29 mouse cellular contexts compared by ENCODE assay signal in the genomic region with DNA sequence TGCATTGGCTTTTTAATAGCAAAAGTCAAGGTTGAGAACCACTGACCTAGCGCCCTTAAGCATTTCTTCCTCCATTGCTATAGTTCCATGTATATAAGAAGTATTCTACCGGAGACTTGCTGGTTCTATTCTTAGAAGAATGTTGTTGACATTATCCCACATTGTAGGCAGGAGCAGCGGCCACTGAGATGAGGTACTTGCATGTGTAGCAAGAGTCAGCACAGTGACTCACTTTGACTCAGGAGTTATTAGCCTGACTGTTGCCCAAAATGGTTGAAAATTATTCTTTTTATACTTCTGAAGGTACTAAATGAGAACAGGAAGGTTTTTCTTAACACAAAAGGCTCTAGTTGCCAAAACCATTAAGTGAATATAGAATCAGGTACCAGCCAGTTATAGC.
A peak's percentile ranks its signal among the peaks of the same experiment; 100 is the strongest.
DNase-seq lines count a peak whose midpoint lies in the region; ATAC-seq lines count a peak whose summit lies in the region.
"Had no signal": no experiment of that assay in that cellular context is flagged by ENCODE, and none has a peak within 500 bp of the region (broad histone marks: within the 10 kb centered on the region; RNA-seq: fewer than 3 reads in every experiment).

No protein-coding gene starts in this region.

- H3K9me3 ChIP-seq in heart, embryonic 14.5 days (ENCODE audit: control insufficient read depth, low read length): no peaks in the 10 kb centered on the region
- no peaks in the 10 kb centered on the region for H3K9me3 ChIP-seq in hindbrain, embryonic 14.5 days (ENCODE audit: control insufficient read depth, low read length)
- H3K9me3 ChIP-seq in hindbrain, embryonic 12.5 days (replicated peaks): no peaks in the 10 kb centered on the region
- H3K9me3 ChIP-seq in neural tube, embryonic 15.5 days (replicated peaks): no peaks in the 10 kb centered on the region
- H3K9me3 ChIP-seq: embryonic facial prominence, embryonic 13.5 days; forebrain, embryonic 13.5 days; liver, embryonic 12.5 days; megakaryocyte, embryonic 14.5 days; midbrain, embryonic 12.5 days; stomach, embryonic 15.5 days had no signal

- H3K27me3 ChIP-seq in heart, embryonic 14.5 days (ENCODE audit: control insufficient read depth, insufficient read depth, low read length): no peaks in the 10 kb centered on the region
- no peaks in the 10 kb centered on the region for H3K27me3 ChIP-seq in hindbrain, embryonic 14.5 days (ENCODE audit: control insufficient read depth, insufficient read depth, low read length)
- no peaks in the 10 kb centered on the region for H3K27me3 ChIP-seq in hindbrain, embryonic 12.5 days
- H3K27me3 ChIP-seq in neural tube, embryonic 15.5 days (replicated peaks): no peaks in the 10 kb centered on the region
- H3K27me3 ChIP-seq: embryonic facial prominence, embryonic 13.5 days; forebrain, embryonic 13.5 days; liver, embryonic 12.5 days; megakaryocyte, embryonic 14.5 days; midbrain, embryonic 12.5 days; stomach, embryonic 15.5 days had no signal

- DNase-seq in heart, postnatal 4 days: no peak
- no peak for DNase-seq in hindbrain, embryonic 14.5 days (ENCODE audit: low spot score)
- DNase-seq in NIH3T3 (ENCODE audit: low read depth): peak; percentile 78
- DNase-seq in urinary bladder, postnatal 25 days (ENCODE audit: low spot score): no peak
- DNase-seq: adrenal gland, postnatal 25 days; cerebellum, adult 18-20 months; cerebellum, postnatal 10 days; gastrocnemius, postnatal 36 days; heart, adult 18-20 months; kidney, adult 8-10 months; kidney, postnatal 4 days; left cerebral cortex, postnatal 4 days; liver, postnatal 0 days; lung, postnatal 4 days; right cerebral cortex, postnatal 25 days; thymus, postnatal 14 days had no signal

- H3K4me1 ChIP-seq in heart, embryonic 14.5 days (ENCODE audit: control insufficient read depth in 2 of 2, insufficient read depth in 2 of 2, low read length in 2 of 2): peaks cover 6 to 41% of the 10 kb centered on the region in 2 experiments
- H3K4me1 ChIP-seq in hindbrain, embryonic 14.5 days (replicated peaks; ENCODE audit: control insufficient read depth, insufficient read depth, low read length): peaks cover 20% of the 10 kb centered on the region
- peaks cover 22% of the 10 kb centered on the region for H3K4me1 ChIP-seq in hindbrain, embryonic 12.5 days
- H3K4me1 ChIP-seq in neural tube, embryonic 15.5 days: peaks cover 18% of the 10 kb centered on the region
- H3K4me1 ChIP-seq: liver, embryonic 12.5 days; stomach, embryonic 15.5 days had no signal

- no peak overlapping the region for H3K9ac ChIP-seq in heart, embryonic 14.5 days (ENCODE audit: low read length)
- no peak overlapping the region for H3K9ac ChIP-seq in hindbrain, embryonic 14.5 days
- no peak overlapping the region for H3K9ac ChIP-seq in hindbrain, embryonic 12.5 days
- H3K9ac ChIP-seq in neural tube, embryonic 15.5 days (replicated peaks): no peak overlapping the region
- H3K9ac ChIP-seq: embryonic facial prominence, embryonic 13.5 days; forebrain, embryonic 13.5 days; liver, embryonic 12.5 days; liver, postnatal 0 days; midbrain, embryonic 12.5 days; stomach, embryonic 15.5 days had no signal

- no peaks in the 10 kb centered on the region for H3K36me3 ChIP-seq in heart, embryonic 14.5 days (ENCODE audit: control insufficient read depth, insufficient read depth, low read length)
- no peaks in the 10 kb centered on the region for H3K36me3 ChIP-seq in hindbrain, embryonic 14.5 days (replicated peaks; ENCODE audit: control insufficient read depth, insufficient read depth)
- no peaks in the 10 kb centered on the region for H3K36me3 ChIP-seq in hindbrain, embryonic 12.5 days
- no peaks in the 10 kb centered on the region for H3K36me3 ChIP-seq in neural tube, embryonic 15.5 days
- H3K36me3 ChIP-seq: embryonic facial prominence, embryonic 13.5 days; liver, embryonic 12.5 days; midbrain, embryonic 12.5 days; stomach, embryonic 15.5 days had no signal

- ATAC-seq in heart, embryonic 14.5 days (ENCODE audit: insufficient number of reproducible peaks, insufficient read depth, low FRiP score, low read depth): no peak
- ATAC-seq in hindbrain, embryonic 14.5 days (ENCODE audit: low FRiP score): no peak
- no peak for ATAC-seq in hindbrain, embryonic 12.5 days (ENCODE audit: low FRiP score)
- no peak for ATAC-seq in neural tube, embryonic 15.5 days (ENCODE audit: low FRiP score)
- ATAC-seq: forebrain, embryonic 13.5 days; intestine, embryonic 16.5 days; liver, embryonic 12.5 days; liver, postnatal 0 days had no signal

- 42% methylated on average over 3 of the region's 3 CpGs for WGBS in heart, embryonic 14.5 days
- 88% methylated on average over 3 of the region's 3 CpGs for WGBS in hindbrain, embryonic 14.5 days
- WGBS in hindbrain, embryonic 12.5 days: 85% methylated on average over 3 of the region's 3 CpGs
- 87% methylated on average over 3 of the region's 3 CpGs for WGBS in neural tube, embryonic 15.5 days

- H3K4me3 ChIP-seq in heart, embryonic 14.5 days (ENCODE audit: control insufficient read depth in 1 of 2, insufficient read depth in 1 of 2, low read depth in 1 of 2, low read length in 2 of 2): no peak overlapping the region
- H3K4me3 ChIP-seq in hindbrain, embryonic 14.5 days (replicated peaks; ENCODE audit: low read length): no peak overlapping the region
- H3K4me3 ChIP-seq in hindbrain, embryonic 12.5 days: no peak overlapping the region
- no peak overlapping the region for H3K4me3 ChIP-seq in neural tube, embryonic 15.5 days (replicated peaks)
- H3K4me3 ChIP-seq: embryonic facial prominence, embryonic 13.5 days; erythroblast, embryonic 14.5 days; forebrain, embryonic 13.5 days; liver, embryonic 12.5 days; megakaryocyte, embryonic 14.5 days; midbrain, embryonic 12.5 days; myocyte; stomach, embryonic 15.5 days had no signal

- no peak overlapping the region for H3K4me2 ChIP-seq in heart, embryonic 14.5 days (ENCODE audit: low read length)
- H3K4me2 ChIP-seq in hindbrain, embryonic 14.5 days (replicated peaks): no peak overlapping the region
- no peak overlapping the region for H3K4me2 ChIP-seq in hindbrain, embryonic 12.5 days (replicated peaks)
- no peak overlapping the region for H3K4me2 ChIP-seq in neural tube, embryonic 15.5 days
- H3K4me2 ChIP-seq: embryonic facial prominence, embryonic 13.5 days; forebrain, embryonic 13.5 days; liver, embryonic 12.5 days; midbrain, embryonic 12.5 days; stomach, embryonic 15.5 days had no signal

- H3K27ac ChIP-seq in heart, embryonic 14.5 days (replicated peaks in 1 of 2; ENCODE audit: control insufficient read depth in 1 of 2, insufficient read depth in 1 of 2, low read depth in 2 of 2, low read length in 2 of 2): peak overlapping the region; percentile 51 to 78; a peak in 3 of 4 replicates
- 0 out of 2 replicates have a peak overlapping the region, but pooled peaks have one; percentile 34 for H3K27ac ChIP-seq in hindbrain, embryonic 14.5 days
- no peak overlapping the region for H3K27ac ChIP-seq in hindbrain, embryonic 12.5 days
- H3K27ac ChIP-seq in neural tube, embryonic 15.5 days (replicated peaks): peak overlapping the region; percentile 19; the same call in 1 of the 2 replicates
- H3K27ac ChIP-seq: embryonic facial prominence, embryonic 13.5 days; kidney, postnatal 0 days; liver, embryonic 12.5 days; midbrain, embryonic 12.5 days; stomach, embryonic 15.5 days had no signal
